Mouse (Mus musculus): ENCODE data around the gene Dicer1.

The Dicer1 gene

GRCm38 (mm10) chr12:104751814-104752765, at the start of gene Dicer1:
Dicer1 (minus strand) TSS chr12:104751952.
- peak; percentile 97 for DNase-seq (ENCODE audit: low read depth)

- no peak for DNase-seq (ENCODE audit: low read depth)
Observed at GRCm38 (mm10) chr12:104799365-104799764, 47.6 kb upstream of the Dicer1 start.

- no peak for DNase-seq (ENCODE audit: low read depth)
Observed at GRCm38 (mm10) chr12:104797905-104798304, 46.2 kb upstream of the Dicer1 start.

- no peak for DNase-seq (ENCODE audit: low read depth)
Observed at GRCm38 (mm10) chr12:104796635-104797378, 45.1 kb upstream of the Dicer1 start.

- DNase-seq (ENCODE audit: low read depth), result no peak
Observed at GRCm38 (mm10) chr12:104794957-104795356, 43.2 kb upstream of the Dicer1 start.

GRCm38 (mm10) chr12:104793486-104793885, 41.7 kb upstream of the Dicer1 start:
- no peak for DNase-seq (ENCODE audit: low read depth)

GRCm38 (mm10) chr12:104777603-104778002, 25.9 kb upstream of the Dicer1 start:
- DNase-seq (ENCODE audit: low read depth), result no peak

- DNase-seq (ENCODE audit: low read depth), result no peak
Observed at GRCm38 (mm10) chr12:104771941-104772340, 20.2 kb upstream of the Dicer1 start.

GRCm38 (mm10) chr12:104769201-104769785, 17.5 kb upstream of the Dicer1 start:
- DNase-seq (ENCODE audit: low read depth), result no peak

- DNase-seq (ENCODE audit: low read depth), result no peak
Observed at GRCm38 (mm10) chr12:104767183-104767582, 15.4 kb upstream of the Dicer1 start.

GRCm38 (mm10) chr12:104765761-104766160, 14.0 kb upstream of the Dicer1 start:
- DNase-seq (ENCODE audit: low read depth), result no peak

- DNase-seq (ENCODE audit: low read depth), result no peak
Observed at GRCm38 (mm10) chr12:104765116-104765515, 13.4 kb upstream of the Dicer1 start.

GRCm38 (mm10) chr12:104763918-104764317, 12.2 kb upstream of the Dicer1 start:
- DNase-seq (ENCODE audit: low read depth), result no peak

- DNase-seq (ENCODE audit: low read depth), result no peak
Observed at GRCm38 (mm10) chr12:104761411-104761810, 9.7 kb upstream of the Dicer1 start.

- DNase-seq (ENCODE audit: low read depth), result no peak
Observed at GRCm38 (mm10) chr12:104758066-104758465, 6.3 kb upstream of the Dicer1 start.

GRCm38 (mm10) chr12:104753686-104754085, 1.9 kb upstream of the Dicer1 start:
- no peak for DNase-seq (ENCODE audit: low read depth)

- DNase-seq (ENCODE audit: low read depth), result no peak
Observed at GRCm38 (mm10) chr12:104751331-104751813, 380 bp downstream of the Dicer1 start.

GRCm38 (mm10) chr12:104748946-104749345, 2.8 kb downstream of the Dicer1 start:
- peak; percentile 34 for DNase-seq (ENCODE audit: low read depth)

GRCm38 (mm10) chr12:104747252-104747651, 4.5 kb downstream of the Dicer1 start:
- no peak for DNase-seq (ENCODE audit: low read depth)

GRCm38 (mm10) chr12:104746601-104747000, 5.2 kb downstream of the Dicer1 start:
- no peak for DNase-seq (ENCODE audit: low read depth)

GRCm38 (mm10) chr12:104743687-104744086, 8.1 kb downstream of the Dicer1 start:
- no peak for DNase-seq (ENCODE audit: low read depth)

- DNase-seq (ENCODE audit: low read depth), result no peak
Observed at GRCm38 (mm10) chr12:104742247-104742646, 9.5 kb downstream of the Dicer1 start.

Measured in naive thymus-derived CD4-positive, alpha-beta T cell, adult 2 months (primary cell).